Mouse (Mus musculus): ENCODE data around the gene Ksr2. TPM values are rescaled to one million over a fixed set of nuclear protein-coding genes. Genes with fewer than 3 reads are reported as not detected.

Gene Ksr2
- polyA plus RNA-seq, 1 experiment, result not detected

GRCm38 (mm10) chr5:117678371-117678770, 264.6 kb downstream of the Ksr2 start:
- Histone ChIP-seq H3K27ac (ENCODE audit: insufficient read depth, low read length) (no peak overlapping the region), H3K4me1 (ENCODE audit: control insufficient read depth, insufficient read depth, low read length) (no peaks in the 10 kb centered on the region), H3K4me3 (ENCODE audit: insufficient read depth, low read length) (no peak overlapping the region)
- no peak for TF ChIP-seq CTCF (IDR thresholded peaks at IDR 0.05; ENCODE audit: borderline replicate concordance, insufficient read depth, low read length)

- no peak overlapping the region for H3K27ac ChIP-seq (ENCODE audit: insufficient read depth, low read length)
- TF ChIP-seq CTCF (IDR thresholded peaks at IDR 0.05; ENCODE audit: borderline replicate concordance, insufficient read depth, low read length) (no peak), POLR2A (IDR thresholded peaks at IDR 0.05; ENCODE audit: low read depth, low read length) (no peak)
- H3K4me3 ChIP-seq (ENCODE audit: insufficient read depth, low read length), result no peak overlapping the region
- H3K4me1 ChIP-seq (ENCODE audit: control insufficient read depth, insufficient read depth, low read length), result no peaks in the 10 kb centered on the region
Measured at GRCm38 (mm10) chr5:117682226-117682625, 268.4 kb downstream of the Ksr2 start.

- TF ChIP-seq POLR2A (IDR thresholded peaks at IDR 0.05; ENCODE audit: low read depth, low read length), result no peak
- Histone ChIP-seq H3K27ac (ENCODE audit: insufficient read depth, low read length) (no peak overlapping the region), H3K4me1 (ENCODE audit: control insufficient read depth, insufficient read depth, low read length) (no peaks in the 10 kb centered on the region), H3K4me3 (ENCODE audit: insufficient read depth, low read length) (no peak overlapping the region)
Measured at GRCm38 (mm10) chr5:117684491-117684890, 270.7 kb downstream of the Ksr2 start.

- H3K27ac ChIP-seq (ENCODE audit: insufficient read depth, low read length), result no peak overlapping the region
- no peak overlapping the region for H3K4me3 ChIP-seq (ENCODE audit: insufficient read depth, low read length)
- no peaks in the 10 kb centered on the region for H3K4me1 ChIP-seq (ENCODE audit: control insufficient read depth, insufficient read depth, low read length)
- TF ChIP-seq POLR2A (IDR thresholded peaks at IDR 0.05; ENCODE audit: low read depth, low read length) (no peak), CTCF (IDR thresholded peaks at IDR 0.05; ENCODE audit: borderline replicate concordance, insufficient read depth, low read length) (no peak)
Measured at GRCm38 (mm10) chr5:117687770-117688352, 274.1 kb downstream of the Ksr2 start.

- no peak overlapping the region for H3K4me3 ChIP-seq (ENCODE audit: insufficient read depth, low read length)
- no peak for TF ChIP-seq POLR2A (IDR thresholded peaks at IDR 0.05; ENCODE audit: low read depth, low read length)
- no peak for TF ChIP-seq CTCF (IDR thresholded peaks at IDR 0.05; ENCODE audit: borderline replicate concordance, insufficient read depth, low read length)
- no peak overlapping the region for H3K27ac ChIP-seq (ENCODE audit: insufficient read depth, low read length)
- no peaks in the 10 kb centered on the region for H3K4me1 ChIP-seq (ENCODE audit: control insufficient read depth, insufficient read depth, low read length)
Measured at GRCm38 (mm10) chr5:117688738-117689137, 274.9 kb downstream of the Ksr2 start.

GRCm38 (mm10) chr5:117689840-117690239, 276.0 kb downstream of the Ksr2 start:
- Histone ChIP-seq H3K27ac (ENCODE audit: insufficient read depth, low read length) (no peak overlapping the region), H3K4me1 (ENCODE audit: control insufficient read depth, insufficient read depth, low read length) (no peaks in the 10 kb centered on the region), H3K4me3 (ENCODE audit: insufficient read depth, low read length) (no peak overlapping the region)
- no peak for TF ChIP-seq POLR2A (IDR thresholded peaks at IDR 0.05; ENCODE audit: low read depth, low read length)
- TF ChIP-seq CTCF (IDR thresholded peaks at IDR 0.05; ENCODE audit: borderline replicate concordance, insufficient read depth, low read length), result no peak

- Histone ChIP-seq H3K4me3 (ENCODE audit: insufficient read depth, low read length) (no peak overlapping the region), H3K4me1 (ENCODE audit: control insufficient read depth, insufficient read depth, low read length) (no peaks in the 10 kb centered on the region), H3K27ac (ENCODE audit: insufficient read depth, low read length) (no peak overlapping the region)
- TF ChIP-seq CTCF (IDR thresholded peaks at IDR 0.05; ENCODE audit: borderline replicate concordance, insufficient read depth, low read length) (no peak), POLR2A (IDR thresholded peaks at IDR 0.05; ENCODE audit: low read depth, low read length) (no peak)
Measured at GRCm38 (mm10) chr5:117691271-117691670, 277.5 kb downstream of the Ksr2 start.

- H3K27ac ChIP-seq (ENCODE audit: insufficient read depth, low read length), result no peak overlapping the region
- H3K4me1 ChIP-seq (ENCODE audit: control insufficient read depth, insufficient read depth, low read length), result no peaks in the 10 kb centered on the region
- H3K4me3 ChIP-seq (ENCODE audit: insufficient read depth, low read length), result no peak overlapping the region
- TF ChIP-seq POLR2A (IDR thresholded peaks at IDR 0.05; ENCODE audit: low read depth, low read length), result no peak
- TF ChIP-seq CTCF (IDR thresholded peaks at IDR 0.05; ENCODE audit: borderline replicate concordance, insufficient read depth, low read length), result no peak
Measured at GRCm38 (mm10) chr5:117693557-117693956, 279.8 kb downstream of the Ksr2 start.

GRCm38 (mm10) chr5:117694632-117695031, 280.8 kb downstream of the Ksr2 start:
- H3K27ac ChIP-seq (ENCODE audit: insufficient read depth, low read length), result no peak overlapping the region
- no peak overlapping the region for H3K4me3 ChIP-seq (ENCODE audit: insufficient read depth, low read length)
- no peak for TF ChIP-seq POLR2A (IDR thresholded peaks at IDR 0.05; ENCODE audit: low read depth, low read length)
- TF ChIP-seq CTCF (IDR thresholded peaks at IDR 0.05; ENCODE audit: borderline replicate concordance, insufficient read depth, low read length), result no peak
- H3K4me1 ChIP-seq (ENCODE audit: control insufficient read depth, insufficient read depth, low read length), result no peaks in the 10 kb centered on the region

GRCm38 (mm10) chr5:117696366-117696765, 282.6 kb downstream of the Ksr2 start:
- no peak for TF ChIP-seq CTCF (IDR thresholded peaks at IDR 0.05; ENCODE audit: borderline replicate concordance, insufficient read depth, low read length)
- no peak for TF ChIP-seq POLR2A (IDR thresholded peaks at IDR 0.05; ENCODE audit: low read depth, low read length)

GRCm38 (mm10) chr5:117697589-117697988, 283.8 kb downstream of the Ksr2 start:
- no peaks in the 10 kb centered on the region for H3K4me1 ChIP-seq (ENCODE audit: control insufficient read depth, insufficient read depth, low read length)
- TF ChIP-seq CTCF (IDR thresholded peaks at IDR 0.05; ENCODE audit: borderline replicate concordance, insufficient read depth, low read length) (no peak), POLR2A (IDR thresholded peaks at IDR 0.05; ENCODE audit: low read depth, low read length) (no peak)
- H3K4me3 ChIP-seq (ENCODE audit: insufficient read depth, low read length), result no peak overlapping the region
- H3K27ac ChIP-seq (ENCODE audit: insufficient read depth, low read length), result no peak overlapping the region

More at GRCm38 (mm10) chr5:117696366-117696765, 282.6 kb downstream of the Ksr2 start:
- Histone ChIP-seq H3K27ac (ENCODE audit: insufficient read depth, low read length) (no peak overlapping the region), H3K4me3 (ENCODE audit: insufficient read depth, low read length) (no peak overlapping the region), H3K4me1 (ENCODE audit: control insufficient read depth, insufficient read depth, low read length) (no peaks in the 10 kb centered on the region)
